Mouse (Mus musculus) left cerebral cortex, postnatal 10 days (tissue): ENCODE measurements at regions not wholly inside any gene's neighbourhood (a gene's known extent, or its start where the extent isn't known, plus 50 kb on each side); places are given as distances from the start of the nearest gene placed in this dataset.

Experiments used
- DNase-seq, 2 experiments: peaks; one replicate each; pipeline ENCODE4 v3.0.0; 2021 to 2022; ENCODE audit warnings: low spot score in 2 of 2, mixed read lengths in 1 of 2; ENCODE audit errors: extremely low spot score in 1 of 2
- intact Hi-C: fragments of 180-260 bp; cut with DNase I; formaldehyde crosslinking; loops from one replicate; pipeline ENCODE4 v1.15.1; 2025

DNA sequence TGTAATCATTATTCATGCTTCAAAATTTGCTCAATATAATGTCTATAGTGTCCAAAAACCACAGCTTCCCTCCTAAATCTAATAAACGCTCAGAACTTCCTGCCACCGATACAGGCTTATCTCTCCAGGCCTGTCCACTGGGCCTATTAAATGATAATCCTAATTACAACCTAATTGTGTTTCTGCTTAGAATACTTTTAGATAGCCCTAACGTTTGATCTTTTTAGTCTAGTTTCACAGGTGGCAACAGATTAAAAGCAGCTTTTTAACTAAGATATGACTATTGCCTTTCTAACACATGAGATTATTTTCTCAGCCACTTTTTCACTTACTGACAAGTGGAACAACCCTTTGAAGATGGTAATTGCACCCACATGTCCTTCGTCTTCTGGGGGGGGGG lies 188.6 kb downstream of the Cog6 start:
- DNase-seq: no peak
- intact Hi-C loops: no loop called here

DNA sequence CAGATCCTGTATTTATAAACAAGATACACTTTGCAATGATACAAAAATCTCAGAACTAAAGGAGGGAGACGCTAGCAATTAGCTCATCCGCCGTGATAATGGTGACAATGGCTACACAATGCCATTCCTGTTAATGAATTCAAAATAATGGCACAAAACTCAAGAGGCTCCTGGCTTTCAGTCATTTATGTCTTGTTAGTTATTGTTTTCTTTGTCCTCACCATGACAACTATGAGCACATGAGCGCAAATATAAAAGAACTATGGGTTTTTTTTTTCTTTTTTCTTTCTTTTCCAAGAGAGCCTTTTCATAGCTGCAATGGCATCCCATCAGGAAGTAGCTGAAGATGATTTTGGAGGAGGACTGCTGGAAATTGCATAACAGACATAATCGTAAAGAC lies 194.2 kb downstream of the Cog6 start:
- intact Hi-C loops: no loop called here
- no peak for DNase-seq

DNA sequence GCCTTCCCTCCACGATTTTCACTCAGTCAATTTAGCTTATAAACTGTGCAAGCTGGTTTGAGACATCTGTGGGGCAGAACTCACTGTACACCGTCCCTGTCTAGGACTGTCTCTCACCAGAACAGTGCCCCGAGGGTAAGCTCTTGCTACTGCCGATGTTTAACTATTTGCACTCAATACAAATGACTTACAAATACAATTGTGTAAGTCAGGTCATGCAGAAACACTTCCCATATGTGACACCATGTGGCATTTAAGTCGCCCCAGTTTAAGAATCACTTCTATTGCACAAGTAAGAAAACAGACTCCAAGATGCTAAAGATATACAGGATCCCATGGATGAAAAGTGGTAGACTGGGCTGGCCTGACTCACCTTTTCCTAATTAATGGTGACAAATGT lies 195.6 kb downstream of the Cog6 start:
- intact Hi-C loops: no loop called here
- DNase-seq: no peak

DNA sequence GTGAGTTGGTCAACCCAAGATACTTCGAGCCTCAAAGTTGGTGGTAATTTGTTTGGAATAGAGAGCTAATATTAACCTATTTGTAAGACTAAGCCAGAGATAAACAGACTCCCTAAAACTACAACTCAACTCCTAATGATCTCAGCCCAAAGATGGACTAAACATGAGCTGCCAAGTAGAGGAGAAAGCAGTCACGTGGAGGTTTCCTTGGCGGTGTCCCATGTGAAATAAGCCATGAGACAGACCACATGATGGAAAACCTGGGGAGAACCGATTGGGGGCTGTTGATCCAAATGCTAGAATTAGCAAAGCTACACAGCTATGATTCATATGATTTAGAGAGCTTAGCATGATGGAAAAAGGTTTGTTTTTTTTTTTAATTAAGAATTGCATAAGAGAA lies 198.6 kb downstream of the Cog6 start:
- intact Hi-C loops: no loop called here
- DNase-seq: no peak

DNA sequence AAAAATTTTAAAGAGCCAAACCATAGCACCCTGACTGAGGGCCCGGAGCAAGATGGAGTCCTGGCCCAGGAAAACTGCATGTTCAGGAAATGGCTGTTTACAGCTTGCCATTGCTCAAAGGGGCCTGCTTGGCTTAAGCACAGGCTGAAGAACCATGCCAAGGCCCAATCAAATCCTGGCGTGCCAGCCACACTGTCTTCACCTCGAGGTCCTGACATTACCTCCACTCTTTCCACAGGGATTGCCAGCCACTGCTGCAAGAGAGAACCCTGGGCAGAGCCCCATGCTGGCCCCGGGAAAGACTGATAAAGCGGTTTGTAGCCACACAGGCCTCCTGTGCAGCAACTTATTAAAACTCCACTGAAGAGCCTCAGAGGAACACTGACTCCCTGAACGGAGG lies 199.6 kb downstream of the Cog6 start:
- intact Hi-C loops: no loop called here

DNA sequence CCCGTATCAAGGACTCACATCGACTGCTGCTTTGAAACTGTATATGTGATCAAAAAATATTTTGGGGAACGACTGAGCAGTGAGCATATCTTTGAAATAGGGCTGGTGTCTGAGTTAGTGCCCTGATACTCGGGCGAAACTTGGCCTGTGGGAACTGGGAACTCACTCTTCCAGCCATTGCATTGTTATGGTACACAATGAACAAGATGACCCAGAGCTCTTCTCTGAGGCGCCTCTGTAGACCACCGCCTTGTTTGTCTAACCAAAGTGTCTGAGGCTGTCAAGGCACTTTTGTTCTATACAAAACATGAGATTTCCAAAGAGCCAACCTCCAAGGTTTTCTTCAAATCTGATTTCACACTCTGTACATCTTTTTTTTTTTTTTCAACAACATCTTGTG lies 201.5 kb downstream of the Cog6 start:
- DNase-seq: no peak
- intact Hi-C loops: no loop called here

More for the DNA sequence above, 199.6 kb downstream of the Cog6 start:
- no peak for DNase-seq

DNA sequence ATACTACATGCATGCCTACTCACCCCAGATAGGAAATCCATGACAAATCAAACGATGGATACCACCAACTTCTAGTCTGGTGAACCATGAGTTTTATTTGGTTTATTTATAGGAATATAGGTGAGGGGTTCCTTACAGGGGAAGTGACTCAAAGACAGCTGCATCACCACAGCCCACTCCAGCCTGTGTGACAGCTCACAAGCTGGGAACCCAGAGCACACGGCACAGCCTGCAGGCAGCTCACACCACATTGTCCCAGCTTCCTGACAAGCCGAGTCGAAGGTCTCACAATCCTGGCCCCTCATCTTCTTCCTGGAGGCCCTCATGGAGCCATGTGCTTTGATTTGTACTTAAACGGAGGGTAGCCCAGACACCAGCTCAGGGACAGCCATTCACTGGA lies 214.7 kb downstream of the Cog6 start:
- intact Hi-C loops: no loop called here
- DNase-seq: no peak

DNA sequence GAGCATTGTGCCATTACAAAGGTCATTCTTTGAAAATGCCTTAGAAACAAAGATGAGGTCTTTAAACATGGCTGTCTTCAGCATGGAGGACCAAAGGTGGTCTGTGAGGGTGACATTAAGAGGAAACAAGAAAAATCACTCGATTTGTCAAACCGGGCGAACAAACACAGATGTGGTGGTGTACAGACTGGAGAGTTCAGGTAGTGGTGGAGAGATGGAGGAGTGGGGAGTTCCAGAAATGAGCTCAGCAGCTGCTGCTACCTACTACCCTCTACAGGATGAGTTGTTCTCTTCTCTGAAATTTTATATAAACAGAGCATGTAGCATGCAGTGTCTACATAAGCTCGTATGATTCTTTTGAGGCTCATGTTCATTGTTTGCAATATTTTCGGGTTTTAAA lies 215.6 kb downstream of the Cog6 start:
- intact Hi-C loops: no loop called here
- no peak for DNase-seq

DNA sequence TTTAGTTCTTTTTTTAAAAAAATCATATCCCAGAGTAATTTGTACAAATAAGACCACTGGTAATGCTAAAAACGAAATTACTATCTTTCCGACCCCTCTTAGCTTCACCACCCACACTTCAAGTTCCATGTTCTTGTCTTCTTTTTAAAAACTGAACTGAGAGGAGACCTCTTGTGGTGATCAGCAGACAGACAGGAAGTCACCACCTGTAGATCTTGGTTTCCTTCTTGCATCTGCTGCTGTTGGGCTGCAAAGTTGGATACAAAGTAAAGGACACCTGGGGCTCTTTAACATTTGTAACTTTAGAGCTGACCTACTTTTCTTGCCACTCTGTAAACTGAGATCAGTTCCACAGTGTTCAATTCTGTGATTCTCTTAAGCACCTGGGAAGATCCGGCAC lies 216.4 kb downstream of the Cog6 start:
- no peak for DNase-seq
- intact Hi-C loops: no loop called here

DNA sequence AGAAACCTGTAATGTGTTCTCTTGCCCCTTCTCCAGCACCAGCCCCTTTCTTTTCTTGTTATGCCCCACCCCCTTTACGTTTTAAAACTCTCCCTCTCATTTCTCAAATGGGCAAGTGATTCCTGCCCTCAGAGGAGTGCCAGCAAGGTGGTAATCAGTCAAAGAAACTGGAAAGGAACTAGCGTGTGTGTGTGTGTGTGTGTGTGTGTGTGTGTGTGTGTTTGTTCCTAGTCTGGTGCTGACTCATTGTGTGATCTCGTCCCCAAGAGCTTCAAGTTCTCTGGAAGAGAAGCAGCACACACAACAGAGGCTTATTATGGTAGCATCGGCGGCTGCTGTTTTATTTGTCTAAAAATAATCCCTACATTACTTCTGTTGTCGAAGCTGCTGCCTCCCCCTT lies 219.2 kb downstream of the Cog6 start:
- intact Hi-C loops: no loop called here
- DNase-seq: no peak

DNA sequence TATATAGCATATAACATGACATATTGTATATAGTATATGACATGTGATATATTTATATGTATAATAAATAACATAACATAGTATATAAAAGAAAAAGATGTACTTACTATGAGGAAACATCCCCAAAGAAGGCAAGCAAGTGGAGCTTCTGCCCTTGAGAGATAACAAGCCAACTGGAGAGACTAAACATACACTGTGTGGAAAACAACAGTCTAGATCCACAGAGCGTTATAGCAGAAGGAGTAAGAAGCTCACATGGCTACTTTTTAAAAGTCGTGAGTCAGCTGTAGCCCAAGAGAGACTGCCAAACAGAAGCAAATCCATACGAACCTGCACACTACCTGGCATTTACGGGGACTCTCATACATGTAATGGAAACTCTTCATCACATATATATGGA lies 219.9 kb downstream of the Cog6 start:
- no peak for DNase-seq
- intact Hi-C loops: no loop called here

DNA sequence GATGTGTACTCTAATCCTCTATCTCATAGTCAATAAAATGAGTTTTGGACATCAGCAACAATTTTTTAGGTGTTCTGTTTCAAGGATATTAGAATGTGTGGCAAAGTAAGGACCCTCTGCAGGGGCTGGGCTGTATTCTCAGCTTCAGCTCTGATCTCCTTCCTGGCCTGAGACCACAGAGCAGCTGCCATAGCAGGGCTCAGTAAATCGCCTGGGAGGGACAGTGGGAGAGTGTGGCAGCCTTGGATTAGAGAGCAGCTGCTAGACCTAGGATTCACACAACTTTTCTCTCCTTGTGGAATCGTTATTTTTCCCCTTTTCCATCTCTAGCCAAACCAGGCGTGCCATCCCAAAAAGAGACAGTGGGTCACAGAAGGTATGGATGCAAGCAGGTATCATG lies 222.8 kb downstream of the Cog6 start:
- intact Hi-C loops: no loop called here
- DNase-seq: no peak

DNA sequence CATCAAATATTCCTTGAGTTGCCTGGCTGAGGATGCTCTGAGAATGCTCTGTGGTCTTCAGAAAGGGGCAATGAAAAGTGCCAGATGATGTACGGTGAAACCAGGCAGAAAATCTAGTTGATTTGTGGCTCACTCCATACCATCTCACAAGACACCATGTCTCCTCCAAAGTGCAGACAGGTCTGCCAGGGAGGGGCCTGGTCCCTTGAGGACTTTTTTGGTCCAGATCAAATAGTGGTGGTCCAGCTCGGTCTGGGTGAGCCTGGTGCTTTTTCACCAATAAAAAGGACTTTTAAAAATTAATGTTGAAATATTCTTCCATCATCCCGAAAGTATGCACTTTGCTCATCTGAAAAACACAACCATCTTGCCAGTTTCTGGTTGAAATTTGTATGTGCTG lies 224.2 kb downstream of the Cog6 start:
- DNase-seq: no peak
- intact Hi-C loops: no loop called here

DNA sequence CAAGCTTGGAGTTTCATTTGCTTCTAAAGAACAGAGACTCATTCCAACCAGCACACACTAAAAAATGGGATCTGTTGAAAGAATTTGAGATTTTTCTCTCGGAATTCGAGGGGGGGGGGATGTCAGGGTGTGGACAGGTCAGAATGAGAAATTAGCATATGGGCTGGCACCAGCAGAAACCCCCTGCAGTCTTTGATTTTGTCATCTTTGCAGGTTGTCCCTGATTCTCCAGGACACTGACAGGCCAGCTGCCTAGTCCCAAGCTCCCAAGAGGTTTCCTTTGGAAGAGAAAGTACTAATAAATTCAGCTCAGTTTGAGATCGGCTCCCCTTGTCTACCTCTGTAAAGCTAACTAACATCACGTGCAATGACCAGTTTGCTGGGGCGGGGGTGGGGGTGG lies 224.9 kb downstream of the Cog6 start:
- no peak for DNase-seq
- intact Hi-C loops: no loop called here

DNA sequence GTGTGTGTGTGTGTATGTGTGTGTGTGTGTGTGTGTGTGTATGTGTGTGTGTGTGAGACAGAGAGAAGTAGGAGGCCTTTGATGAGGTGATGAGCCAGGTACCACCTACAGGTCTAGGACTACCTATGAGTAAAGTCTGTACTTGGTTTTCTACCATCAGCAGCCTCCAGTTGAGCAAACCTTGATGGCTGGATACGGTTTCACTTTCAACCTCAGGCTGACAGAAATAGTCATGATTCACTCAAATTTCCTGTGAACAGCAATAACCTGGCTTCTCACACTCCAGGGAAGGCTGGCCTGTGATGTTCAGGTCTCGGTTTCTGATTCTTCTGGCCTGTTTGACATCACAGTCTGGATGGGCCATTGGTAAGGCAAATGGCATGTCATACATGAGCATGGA lies 226.1 kb downstream of the Cog6 start:
- no peak for DNase-seq
- intact Hi-C loops: no loop called here

DNA sequence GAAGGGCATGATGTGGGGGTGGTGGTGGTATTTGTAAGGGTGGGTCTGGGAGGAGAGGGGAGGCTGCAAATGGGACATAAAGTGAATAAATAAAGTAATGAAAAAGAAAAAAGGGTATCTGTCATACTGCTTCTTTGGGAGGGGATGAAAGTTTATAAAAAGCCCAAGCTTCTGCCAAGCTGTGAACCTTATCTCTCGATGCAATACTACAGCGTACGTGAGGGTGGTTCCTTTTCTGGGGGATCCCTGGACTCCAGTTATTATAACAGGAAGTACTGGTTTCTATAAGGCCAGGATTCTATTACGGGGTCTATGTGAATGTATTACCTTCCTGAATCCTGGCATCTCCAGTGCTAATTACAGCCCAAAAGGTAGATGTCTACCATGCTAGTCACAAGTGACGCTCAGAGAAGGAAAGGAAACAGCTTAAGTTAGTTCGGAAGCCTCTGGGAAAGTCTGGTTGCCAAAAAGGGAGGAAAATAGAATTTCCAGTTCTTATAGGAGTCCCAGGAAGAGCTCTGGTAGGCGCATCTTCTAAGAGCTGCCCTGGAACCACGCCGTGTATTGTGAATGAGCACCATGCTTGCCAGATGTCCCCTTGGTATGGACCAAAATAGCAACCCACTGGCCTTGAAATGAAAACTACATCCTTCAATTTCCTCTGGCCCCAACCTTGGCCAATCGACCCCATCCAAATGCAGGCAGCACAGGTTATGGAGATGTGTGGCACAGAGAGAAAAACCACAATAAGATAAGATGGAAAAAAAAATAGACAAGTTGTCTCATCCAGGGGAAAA lies 228.9 kb downstream of the Cog6 start:
- intact Hi-C loops: no loop called here
- DNase-seq: no peak

DNA sequence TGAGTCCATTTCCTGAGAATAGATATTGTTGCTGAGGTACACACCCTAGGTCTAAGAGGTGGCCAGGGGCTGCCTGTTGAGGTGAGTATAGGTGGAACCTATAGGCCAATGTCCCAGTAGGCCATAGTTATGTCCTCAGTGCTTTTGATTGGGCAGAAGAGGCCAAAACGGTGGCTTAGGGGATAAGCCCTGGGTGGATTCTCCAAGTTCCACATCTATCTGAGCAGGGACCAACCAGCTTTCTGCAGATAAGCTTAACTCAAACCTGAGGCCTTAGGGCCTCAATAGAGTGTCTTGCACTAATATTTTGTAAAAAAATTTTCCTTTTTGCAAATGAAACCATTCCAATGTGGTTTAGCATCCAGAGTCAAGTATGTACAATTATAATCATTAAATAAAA lies 231.4 kb downstream of the Cog6 start:
- intact Hi-C loops: no loop called here
- DNase-seq: no peak

DNA sequence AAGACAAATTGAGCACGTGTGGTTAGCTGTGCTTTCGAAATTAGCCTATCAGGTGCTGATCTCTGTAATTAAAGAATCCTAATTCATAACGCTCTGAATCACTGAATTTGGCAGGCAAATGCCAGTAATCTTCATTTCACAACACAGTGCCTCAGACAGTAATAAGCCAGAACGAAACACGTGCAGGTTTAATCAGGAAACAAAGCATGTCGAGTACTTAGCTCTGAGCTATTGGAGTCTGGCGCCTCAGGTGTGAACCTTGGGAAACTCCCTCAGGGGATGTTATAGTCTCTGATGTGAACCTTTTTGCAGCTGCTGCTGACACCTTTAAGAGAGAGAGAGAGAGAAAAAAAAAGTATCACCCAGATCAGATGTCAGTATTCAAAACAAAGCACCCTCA lies 232.6 kb downstream of the Cog6 start:
- intact Hi-C loops: no loop called here
- DNase-seq: no peak

DNA sequence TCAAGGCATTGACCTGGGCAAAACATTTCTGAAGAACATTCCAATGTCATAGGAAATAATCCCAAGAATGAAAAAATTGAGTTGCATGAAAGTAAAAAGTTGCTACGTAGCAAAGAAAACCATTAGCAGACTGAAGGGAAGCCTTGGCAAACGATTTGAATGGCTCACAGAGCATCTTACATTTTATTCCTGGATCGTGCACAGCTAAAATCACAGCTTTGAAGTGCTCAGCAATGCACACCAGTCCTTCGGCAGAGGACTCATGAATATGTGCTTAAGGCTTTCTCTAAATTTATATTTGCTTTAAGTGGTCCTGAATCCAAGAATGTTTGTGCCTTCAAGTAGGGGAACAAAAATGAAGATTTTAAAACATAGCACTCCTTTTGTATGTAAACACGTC lies 234.5 kb downstream of the Cog6 start:
- intact Hi-C loops: no loop called here
- no peak for DNase-seq

DNA sequence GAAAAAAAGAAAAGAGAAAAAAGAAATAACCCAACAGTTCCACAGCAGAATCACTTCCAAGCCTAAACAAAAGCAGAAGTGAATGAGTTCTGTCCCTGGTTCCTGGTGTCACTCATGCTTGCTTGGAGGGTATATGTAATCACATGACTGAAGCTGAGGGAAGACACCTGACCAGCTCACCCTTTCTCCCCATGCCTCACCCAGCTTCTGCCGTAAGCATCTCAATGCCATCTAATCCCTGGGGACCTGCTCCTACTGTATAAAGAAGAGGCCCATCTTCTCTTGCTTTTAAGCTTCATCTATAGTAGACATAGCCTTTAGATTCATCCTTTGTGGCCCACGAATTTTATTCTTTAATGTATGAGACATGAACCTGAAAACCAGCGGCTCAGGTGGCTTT lies 235.5 kb downstream of the Cog6 start:
- intact Hi-C loops: no loop called here
- no peak for DNase-seq

DNA sequence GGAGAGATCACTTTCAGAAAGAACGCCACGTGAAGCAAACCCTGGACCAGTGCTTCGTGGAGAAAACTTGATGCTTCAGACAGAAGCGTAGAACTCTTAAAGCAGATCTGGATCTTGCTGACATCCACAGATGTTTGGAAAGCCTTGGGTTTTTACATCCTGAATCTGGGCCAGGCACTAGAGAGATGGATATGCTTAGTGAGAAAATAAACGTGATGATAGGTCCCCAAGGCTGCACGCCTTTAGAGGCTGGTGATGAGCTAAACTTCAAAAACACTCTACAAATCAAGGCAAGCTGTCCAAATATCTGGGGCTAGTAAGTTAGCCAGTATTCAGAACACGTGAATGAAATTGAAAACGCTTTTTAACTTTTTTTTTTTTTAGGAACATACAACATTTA lies 236.7 kb downstream of the Cog6 start:
- intact Hi-C loops: no loop called here

More for the DNA sequence above, 236.7 kb downstream of the Cog6 start:
- no peak for DNase-seq
